Mouse (Mus musculus) T-helper 17 cell (primary cell): Measurements from ENCODE around the gene B230217C12Rik.

ENCODE experiments used
- in situ Hi-C, 2 experiments: fragments of 300-600 bp; cut with MboI, MseI; formaldehyde crosslinking; loops; 1 replicate in 1 of 2; 2 replicates in 1 of 2; pipeline ENCODE4 v1.15.1; 2025; ENCODE audit warnings: high pct_unique_total_duplicates in 2 of 2

B230217C12Rik gene

GRCm38 (mm10) chr11:97824168-97824567 is 16.4 kb upstream of the B230217C12Rik start:
- in situ Hi-C loops = loop anchor here in 1 of 2 experiments (10.0 kb wide), 1 partner anchor 1519 kb away; the partner anchor contains the start of gene Hoxb5

GRCm38 (mm10) chr11:97824895-97825294 is 15.7 kb upstream of the B230217C12Rik start:
- in situ Hi-C loops = loop anchor here in 1 of 2 experiments (10.0 to 25.0 kb wide), 2 partner anchors 1520 to 1763 kb away; partner anchors contain the start of genes Hoxb5 and Ube2z

- in situ Hi-C loops = loop anchor here in 1 of 2 experiments (10.0 to 25.0 kb wide), 2 partner anchors 1520 to 1763 kb away; partner anchors contain the start of genes Hoxb5 and Ube2z
These were observed 15.3 kb upstream of the B230217C12Rik start for GRCm38 (mm10) chr11:97825295-97825694.

- in situ Hi-C loops = loop anchor here in 1 of 2 experiments (10.0 to 25.0 kb wide), 2 partner anchors 1521 to 1764 kb away; partner anchors contain the start of genes Hoxb5 and Ube2z
These were observed 14.6 kb upstream of the B230217C12Rik start for GRCm38 (mm10) chr11:97825971-97826370.

- in situ Hi-C loops = loop anchor here in 1 of 2 experiments (10.0 to 25.0 kb wide), 2 partner anchors 1522 to 1764 kb away; partner anchors contain the start of genes Hoxb5 and Ube2z
These were observed 14.2 kb upstream of the B230217C12Rik start for GRCm38 (mm10) chr11:97826414-97826813.

- in situ Hi-C loops = loop anchor here in 1 of 2 experiments (10.0 to 25.0 kb wide), 2 partner anchors 1523 to 1765 kb away; partner anchors contain the start of genes Hoxb5 and Ube2z
These were observed 12.9 kb upstream of the B230217C12Rik start for GRCm38 (mm10) chr11:97827654-97828053.

- in situ Hi-C loops = loop anchor here in 1 of 2 experiments (10.0 to 25.0 kb wide), 2 partner anchors 1525 to 1767 kb away; partner anchors contain the start of genes Hoxb5 and Ube2z
These were observed 11.2 kb upstream of the B230217C12Rik start for GRCm38 (mm10) chr11:97829365-97829764.

GRCm38 (mm10) chr11:97829913-97830476 is 10.6 kb upstream of the B230217C12Rik start:
- in situ Hi-C loops = loop anchor here in 1 of 2 experiments (10.0 to 25.0 kb wide), 2 partner anchors 1525 to 1768 kb away; partner anchors contain the start of genes Hoxb5 and Ube2z

- in situ Hi-C loops = loop anchor here in 1 of 2 experiments (25.0 kb wide), 1 partner anchor 1768 kb away; the partner anchor contains the start of gene Ube2z
These were observed 10.1 kb upstream of the B230217C12Rik start for GRCm38 (mm10) chr11:97830501-97830900.

- in situ Hi-C loops = loop anchor here in 1 of 2 experiments (25.0 kb wide), 1 partner anchor 1770 kb away; the partner anchor contains the start of gene Ube2z
These were observed 8.6 kb upstream of the B230217C12Rik start for GRCm38 (mm10) chr11:97832001-97832400.

GRCm38 (mm10) chr11:97833352-97833751 is 7.2 kb upstream of the B230217C12Rik start:
- in situ Hi-C loops = loop anchor here in 1 of 2 experiments (25.0 kb wide), 1 partner anchor 1771 kb away; the partner anchor contains the start of gene Ube2z

- in situ Hi-C loops = loop anchor here (5.0 to 25.0 kb wide), 3 partner anchors 34 to 1774 kb away; partner anchors contain the start of gene Ube2z (in 1 of the 2)
These were observed 4.0 kb upstream of the B230217C12Rik start for GRCm38 (mm10) chr11:97836541-97836940.

GRCm38 (mm10) chr11:97837051-97837450 is 3.5 kb upstream of the B230217C12Rik start:
- in situ Hi-C loops = loop anchor here (5.0 to 25.0 kb wide), 3 partner anchors 35 to 1775 kb away; partner anchors contain the start of gene Ube2z (in 1 of the 2)

GRCm38 (mm10) chr11:97837641-97838149 is 2.9 kb upstream of the B230217C12Rik start:
- in situ Hi-C loops = loop anchor here (5.0 to 25.0 kb wide), 3 partner anchors 35 to 1775 kb away; partner anchors contain the start of gene Ube2z (in 1 of the 2)

- in situ Hi-C loops = loop anchor here (5.0 to 25.0 kb wide), 3 partner anchors 37 to 1777 kb away; partner anchors contain the start of gene Ube2z (in 1 of the 2)
These were observed 1.7 kb upstream of the B230217C12Rik start for GRCm38 (mm10) chr11:97838779-97839440.

- in situ Hi-C loops = loop anchor here (5.0 to 25.0 kb wide), 3 partner anchors 37 to 1777 kb away; partner anchors contain the start of gene Ube2z (in 1 of the 2)
These were observed 992 bp upstream of the B230217C12Rik start for GRCm38 (mm10) chr11:97839441-97840134.

- in situ Hi-C loops = loop anchor here in 1 of 2 experiments (25.0 kb wide), 1 partner anchor 1778 kb away; the partner anchor contains the start of gene Ube2z
These were observed 467 bp upstream of the B230217C12Rik start for GRCm38 (mm10) chr11:97840135-97840490.

- in situ Hi-C loops = loop anchor here in 1 of 2 experiments (25.0 kb wide), 1 partner anchor 1779 kb away; the partner anchor contains the start of gene Ube2z
These were observed 546 bp downstream of the B230217C12Rik start for GRCm38 (mm10) chr11:97840991-97841661.

- in situ Hi-C loops = loop anchor here in 1 of 2 experiments (25.0 kb wide), 1 partner anchor 1780 kb away; the partner anchor contains the start of gene Ube2z
These were observed 1.4 kb downstream of the B230217C12Rik start for GRCm38 (mm10) chr11:97842001-97842400.
